Mouse (Mus musculus) G1E (cell line): ENCODE measurements around the gene 1700024P04Rik.

Source experiments
- CTCF ChIP-seq: IDR thresholded peaks from 2 replicates; pipeline ENCODE4 v1.5.1; 2012; ENCODE audit warnings: low read depth, low read length, inconsistent platforms, mixed read lengths
- GATA1 ChIP-seq: IDR thresholded peaks from 2 replicates; pipeline ENCODE4 v1.6.1; 2012; ENCODE audit warnings: borderline replicate concordance, low read length, inconsistent platforms, mixed read lengths
- POLR2AphosphoS5 ChIP-seq: IDR thresholded peaks from 2 replicates; pipeline ENCODE4 v1.6.1; 2012; ENCODE audit warnings: low read depth, low read length, inconsistent platforms; ENCODE audit not compliant: insufficient replicate concordance
- TAL1 ChIP-seq: conservative IDR thresholded peaks from 2 replicates; pipeline ENCODE4 v1.6.1; 2012; ENCODE audit warnings: low read depth, low read length, inconsistent platforms, mixed read lengths

DNA sequence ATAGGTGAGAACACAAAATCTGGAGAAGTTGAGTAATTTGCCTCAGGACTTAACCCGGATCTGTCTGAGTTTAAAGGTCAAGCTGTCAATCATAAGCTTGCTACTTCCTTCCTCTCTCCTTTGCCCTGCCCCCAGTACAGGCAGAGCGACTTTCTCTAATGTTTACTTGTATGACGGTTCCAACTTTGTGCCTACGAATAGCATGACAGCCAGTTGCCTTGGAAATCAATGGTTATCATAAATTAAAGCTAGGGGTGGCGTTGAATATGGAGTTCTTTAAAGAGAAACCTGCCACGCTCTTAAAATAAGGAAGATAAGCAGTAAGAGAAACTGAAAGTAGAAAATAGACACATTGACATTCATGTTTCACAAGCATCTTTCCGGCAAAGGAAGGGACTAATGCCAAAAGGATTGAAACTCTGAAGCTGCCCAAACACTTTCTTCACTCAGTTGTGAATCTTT is 39.7 kb downstream of the 1700024P04Rik start:
- TF ChIP-seq CTCF (no peak), GATA1 (no peak), TAL1 (no peak), POLR2AphosphoS5 (no peak)
